Mouse (Mus musculus): ENCODE measurements around the gene Hspb3.

Hspb3 gene

GRCm38 (mm10) chr13:113635799-113636222 lies 27.7 kb downstream of the Hspb3 start:
- no peak for DNase-seq (ENCODE audit: low spot score in 2 of 2)

- no peak for DNase-seq (ENCODE audit: low spot score in 2 of 2)
These were observed 28.6 kb downstream of the Hspb3 start for GRCm38 (mm10) chr13:113634732-113635481.

- no peak for DNase-seq (ENCODE audit: low spot score in 2 of 2)
These were observed 31.0 kb downstream of the Hspb3 start for GRCm38 (mm10) chr13:113632506-113632905.

GRCm38 (mm10) chr13:113627601-113628000 lies 35.9 kb downstream of the Hspb3 start:
- no peak for DNase-seq (ENCODE audit: low spot score in 2 of 2)

GRCm38 (mm10) chr13:113622865-113623255 lies 40.6 kb downstream of the Hspb3 start:
- DNase-seq (ENCODE audit: low spot score in 2 of 2), result no peak

GRCm38 (mm10) chr13:113622122-113622864 lies 41.2 kb downstream of the Hspb3 start:
- no peak for DNase-seq (ENCODE audit: low spot score in 2 of 2)

GRCm38 (mm10) chr13:113619003-113619402 lies 44.5 kb downstream of the Hspb3 start:
- DNase-seq (ENCODE audit: low spot score in 2 of 2), result no peak

- peak; percentile 90 for DNase-seq (ENCODE audit: low spot score in 2 of 2)
These were observed 45.3 kb downstream of the Hspb3 start, which contains the start of gene Snx18 for GRCm38 (mm10) chr13:113617891-113618823. Gene Snx18, minus strand, starts transcription at chr13:113618564.

- DNase-seq (ENCODE audit: low spot score in 2 of 2), result no peak
These were observed 46.1 kb downstream of the Hspb3 start for GRCm38 (mm10) chr13:113617338-113617890.

GRCm38 (mm10) chr13:113616751-113617337 lies 46.6 kb downstream of the Hspb3 start:
- DNase-seq (ENCODE audit: low spot score in 2 of 2), result no peak

GRCm38 (mm10) chr13:113615971-113616671 lies 47.4 kb downstream of the Hspb3 start:
- no peak for DNase-seq (ENCODE audit: low spot score in 2 of 2)

GRCm38 (mm10) chr13:113615546-113615941 lies 47.9 kb downstream of the Hspb3 start:
- DNase-seq (ENCODE audit: low spot score in 2 of 2), result no peak

- peak; percentile 72 to 77 for DNase-seq (ENCODE audit: low spot score in 2 of 2)
These were observed 48.6 kb downstream of the Hspb3 start for GRCm38 (mm10) chr13:113614635-113615545.

- DNase-seq (ENCODE audit: low spot score in 2 of 2), result no peak
These were observed 49.6 kb downstream of the Hspb3 start for GRCm38 (mm10) chr13:113613882-113614281.

- no peak for DNase-seq (ENCODE audit: low spot score in 2 of 2)
These were observed 50.1 kb downstream of the Hspb3 start for GRCm38 (mm10) chr13:113613341-113613740.

All from right cerebral cortex, adult 2 months (tissue).